Mouse (Mus musculus): Measurements from ENCODE around the gene Defb11. TPM values are rescaled to one million over a fixed set of nuclear protein-coding genes. Genes with fewer than 3 reads are reported as not detected.
"Not testable (repeated sequence)": the region's sequence is repeated elsewhere in the genome, so short reads cannot be mapped to it uniquely, and the experiment has no call there.

Defb11 gene
- not detected for total RNA-seq (2021)
- long read RNA-seq, experiment 1, result 0 reads
- long read RNA-seq, experiment 2, result 0 reads

DNA sequence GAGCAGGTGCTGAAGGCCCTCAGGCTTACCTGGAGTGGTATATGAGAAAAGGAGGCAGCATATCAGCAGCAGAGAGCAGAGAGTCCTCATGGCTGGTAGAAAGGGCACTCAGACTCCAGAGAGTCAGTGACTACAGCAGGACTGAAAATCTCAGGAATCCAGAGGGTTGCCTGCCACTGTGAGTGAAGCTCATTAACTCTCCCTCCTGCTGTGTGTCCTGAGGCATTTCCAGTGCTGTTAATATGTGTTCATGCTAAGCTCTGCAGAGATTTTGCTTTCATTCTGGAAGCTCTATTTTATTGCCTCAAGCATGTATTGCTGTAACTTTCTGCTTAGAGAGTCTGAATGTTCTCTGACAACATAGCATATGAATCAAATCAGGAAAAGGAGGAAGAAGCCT, at the start of gene Defb11:
Gene Defb11 (minus strand): TSS at position 123 of the 400 bp plus-strand sequence.
- intact Hi-C loops (cut with DNase I; ENCODE audit: low total_unique reads); DNase-seq: not testable (repeated sequence)

DNA sequence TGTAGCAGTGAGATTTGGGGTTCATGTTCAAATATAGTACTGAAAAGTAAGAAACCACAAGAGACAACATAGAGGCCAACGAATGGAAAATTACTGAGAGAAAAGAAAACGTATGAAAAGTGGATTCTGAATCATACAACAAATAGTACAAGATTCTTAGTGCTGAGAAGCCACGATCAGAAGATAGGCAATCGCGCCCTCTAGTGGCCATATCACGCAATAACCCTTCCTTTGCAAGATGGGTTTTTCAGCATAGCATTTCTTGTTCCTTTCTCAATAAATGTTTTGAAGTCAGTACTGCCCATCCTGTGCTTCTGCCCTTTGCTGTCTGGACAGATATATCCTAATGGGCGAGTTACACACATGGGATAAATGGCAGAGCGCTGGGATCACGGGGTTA, 49.1 kb upstream of the Defb11 start:
- intact Hi-C loops (cut with DNase I; ENCODE audit: low total_unique reads), result no loop called here
- peak; percentile 9 for DNase-seq

GRCm38 (mm10) chr8:21947311-21948017, 41.3 kb upstream of the Defb11 start:
- no peak for DNase-seq
- intact Hi-C loops (cut with DNase I; ENCODE audit: low total_unique reads), result no loop called here

DNA sequence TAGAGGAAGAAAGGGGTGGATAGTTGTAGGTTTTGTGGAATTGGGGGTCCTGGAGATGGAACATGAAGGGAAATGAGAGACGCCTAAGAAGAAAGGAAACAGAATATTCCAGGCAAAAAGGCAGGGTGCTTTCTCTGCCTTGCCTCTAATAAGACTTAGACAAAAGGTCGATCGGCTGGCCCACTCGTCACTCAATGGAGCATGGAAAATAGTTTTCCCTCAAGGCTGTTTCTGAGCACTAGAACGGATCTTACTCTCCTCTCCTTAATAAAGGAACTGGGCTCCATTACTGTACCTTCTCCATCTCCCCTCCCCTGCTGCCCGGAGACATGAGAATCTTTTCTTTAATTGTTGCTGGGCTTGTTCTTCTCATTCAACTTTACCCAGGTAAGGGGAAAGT, 40.2 kb upstream of the Defb11 start, which contains the start of gene Defb13:
Gene Defb13 (plus strand): TSS at position 301 of the 400 bp plus-strand sequence.
- intact Hi-C loops (cut with DNase I; ENCODE audit: low total_unique reads), result no loop called here
- DNase-seq, result no peak

- DNase-seq; intact Hi-C loops (cut with DNase I; ENCODE audit: low total_unique reads): not testable (repeated sequence)
Measured at GRCm38 (mm10) chr8:21938052-21938451, 31.8 kb upstream of the Defb11 start, which contains the start of gene Defb35. Gene Defb35 (plus strand): TSS chr8:21938352.

DNA sequence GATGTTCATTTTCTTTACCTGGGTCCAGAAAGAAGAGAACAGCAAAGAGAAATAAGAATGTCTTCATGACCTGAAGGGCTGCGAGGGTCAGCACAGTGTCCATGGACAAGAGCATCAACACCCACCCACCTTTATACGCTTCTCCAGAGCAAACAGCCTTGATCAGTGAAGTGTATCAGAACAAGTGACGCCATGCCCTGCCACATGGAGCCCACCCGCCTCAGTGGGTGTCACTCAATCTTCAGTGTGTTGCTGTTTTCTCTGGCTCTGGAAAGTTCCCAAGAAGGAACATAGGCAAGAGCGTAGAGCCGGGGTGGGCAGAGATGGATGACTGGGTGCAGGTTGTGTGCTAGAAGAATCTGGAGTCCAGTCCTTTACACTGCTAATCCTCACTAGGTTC, 26.4 kb upstream of the Defb11 start, which contains the start of gene Defb15:
Gene Defb15 (minus strand): TSS at position 101 of the 400 bp plus-strand sequence.
- no peak for DNase-seq
- intact Hi-C loops (cut with DNase I; ENCODE audit: low total_unique reads), result no loop called here

DNA sequence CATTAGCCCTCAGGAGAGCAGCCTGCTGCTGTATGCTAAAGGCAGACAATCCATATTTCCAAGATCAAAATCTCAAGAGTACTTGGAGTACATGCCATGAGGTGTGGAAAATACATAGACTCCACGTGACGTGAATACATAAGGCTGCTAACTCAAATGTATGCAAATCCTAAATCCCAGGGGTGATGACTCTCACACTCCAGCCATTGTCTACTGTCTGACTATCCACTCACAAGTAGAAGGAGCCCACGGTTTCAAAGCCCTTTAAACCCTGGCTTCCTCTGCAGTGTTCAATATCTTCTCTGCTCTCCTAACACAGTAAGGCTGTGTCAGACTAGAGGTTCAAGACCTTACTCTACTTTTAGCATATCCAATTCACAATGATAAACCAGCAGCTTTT, 24.5 kb upstream of the Defb11 start:
- intact Hi-C loops (cut with DNase I; ENCODE audit: low total_unique reads); DNase-seq: not testable (repeated sequence)

GRCm38 (mm10) chr8:21915625-21916024, 9.4 kb upstream of the Defb11 start:
- intact Hi-C loops (cut with DNase I; ENCODE audit: low total_unique reads), result no loop called here
- DNase-seq, result no peak

DNA sequence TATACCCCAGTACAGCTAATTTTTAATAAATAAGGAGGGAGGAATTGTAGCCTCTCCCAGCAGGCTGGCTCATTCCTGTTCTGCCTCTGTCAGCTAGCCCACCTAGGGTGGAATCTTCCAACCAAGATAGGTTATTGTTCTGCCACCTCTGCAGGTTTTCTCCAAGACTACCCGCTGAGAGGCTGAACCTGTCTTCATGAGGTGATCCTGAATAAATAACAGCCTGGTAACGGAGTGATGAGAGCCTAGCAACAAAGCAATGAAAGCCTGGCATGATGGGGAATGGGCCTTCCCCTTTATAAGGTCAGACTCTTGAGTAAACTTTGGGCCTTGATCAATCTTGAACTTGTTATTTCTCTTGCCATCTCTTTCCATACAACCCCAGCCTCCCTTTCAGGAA, 6.3 kb upstream of the Defb11 start:
- intact Hi-C loops (cut with DNase I; ENCODE audit: low total_unique reads), result no loop called here
- no peak for DNase-seq

GRCm38 (mm10) chr8:21911931-21912330, 5.7 kb upstream of the Defb11 start:
- no peak for DNase-seq
- intact Hi-C loops (cut with DNase I; ENCODE audit: low total_unique reads), result no loop called here

DNA sequence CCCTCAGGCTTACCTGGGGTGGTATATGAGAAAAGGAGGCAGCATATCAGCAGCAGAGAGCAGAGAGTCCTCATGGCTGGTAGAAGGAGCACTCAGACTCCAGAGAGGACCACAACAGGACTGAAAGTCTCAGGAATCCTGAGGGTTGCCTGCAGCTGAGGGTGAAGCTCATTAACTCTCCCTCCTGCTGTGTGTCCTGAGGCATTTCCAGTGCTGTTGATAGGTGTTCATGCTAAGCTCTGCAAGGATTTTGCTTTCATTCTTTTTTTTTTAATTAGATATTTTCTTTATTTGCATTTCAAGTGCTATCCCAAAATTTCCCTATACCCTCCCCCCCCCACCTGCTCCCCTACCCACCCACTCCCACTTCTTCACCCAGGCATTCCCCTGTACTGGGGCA, 20.9 kb downstream of the Defb11 start, which contains the start of gene Defb9:
Gene Defb9 (minus strand): TSS at position 101 of the 400 bp plus-strand sequence.
- intact Hi-C loops (cut with DNase I; ENCODE audit: low total_unique reads); DNase-seq: not testable (repeated sequence)

DNA sequence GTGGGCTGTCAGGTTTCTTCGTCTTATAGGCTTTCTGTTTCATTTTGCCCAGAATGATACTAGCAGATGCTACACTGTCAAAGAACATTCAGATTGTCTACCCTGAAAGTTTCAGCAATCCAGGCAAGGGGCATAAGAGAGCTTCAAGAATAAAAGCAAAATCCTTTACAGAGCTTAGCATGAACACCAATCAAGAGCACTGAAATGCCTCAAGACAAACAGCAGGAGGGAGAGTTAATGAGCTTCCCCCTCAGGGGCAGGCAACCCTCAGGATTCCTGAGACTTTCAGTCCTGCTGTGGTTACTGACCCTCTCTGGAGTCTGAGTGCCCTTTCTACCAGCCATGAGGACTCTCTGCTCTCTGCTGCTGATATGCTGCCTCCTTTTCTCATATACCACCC, 47.6 kb downstream of the Defb11 start, which contains the start of gene Defb10:
Gene Defb10 (plus strand): TSS at position 316 of the 400 bp plus-strand sequence.
- DNase-seq; intact Hi-C loops (cut with DNase I; ENCODE audit: low total_unique reads): not testable (repeated sequence)

Other genes starting within 250 kb of the Defb11 start
- gene Defa34, start 240.6 kb downstream of the Defb11 start, total RNA-seq (2021), result not detected
- not detected for gene AY761184, start 202.8 kb downstream of the Defb11 start, total RNA-seq (2021)
- gene Defa24, start 171.9 kb downstream of the Defb11 start, total RNA-seq (2021), result not detected
- not detected for gene Defb50, start 82.9 kb downstream of the Defb11 start, total RNA-seq (2021)
- gene Defb2, start 66.5 kb downstream of the Defb11 start, total RNA-seq (2021), result not detected
- gene Defb10, start 47.5 kb downstream of the Defb11 start, total RNA-seq (2021), result not detected
- gene Defb9, start 21.0 kb downstream of the Defb11 start, total RNA-seq (2021), result not detected
- not detected for gene Defb15, start 26.3 kb upstream of the Defb11 start, total RNA-seq (2021)
- not detected for gene Defb35, start 31.9 kb upstream of the Defb11 start, total RNA-seq (2021)
- not detected for gene Defb13, start 40.4 kb upstream of the Defb11 start, total RNA-seq (2021)
- not detected for gene Fam90a1a, start 52.3 kb upstream of the Defb11 start, total RNA-seq (2021)
- not detected for gene Ccdc70, start 63.4 kb upstream of the Defb11 start, total RNA-seq (2021)
- gene Atp7b, start 153.9 kb upstream of the Defb11 start, total RNA-seq (2021), result under 1 TPM; 0.04 to 0.06 TPM
- gene Alg11, start 154.3 kb upstream of the Defb11 start, total RNA-seq (2021), result 1 to 10 TPM; 6.0 to 6.2 TPM
- gene Nek5, start 218.6 kb upstream of the Defb11 start, total RNA-seq (2021), result not detected